Mouse (Mus musculus): Measurements from ENCODE around the gene Kif21a. TPM values are rescaled to one million over a fixed set of nuclear protein-coding genes. Genes with fewer than 3 reads are reported as not detected.

Kif21a gene
- total RNA-seq (2023) = under 1 TPM in 1 of 2 experiments, not detected in 1; 0.09 TPM

DNA sequence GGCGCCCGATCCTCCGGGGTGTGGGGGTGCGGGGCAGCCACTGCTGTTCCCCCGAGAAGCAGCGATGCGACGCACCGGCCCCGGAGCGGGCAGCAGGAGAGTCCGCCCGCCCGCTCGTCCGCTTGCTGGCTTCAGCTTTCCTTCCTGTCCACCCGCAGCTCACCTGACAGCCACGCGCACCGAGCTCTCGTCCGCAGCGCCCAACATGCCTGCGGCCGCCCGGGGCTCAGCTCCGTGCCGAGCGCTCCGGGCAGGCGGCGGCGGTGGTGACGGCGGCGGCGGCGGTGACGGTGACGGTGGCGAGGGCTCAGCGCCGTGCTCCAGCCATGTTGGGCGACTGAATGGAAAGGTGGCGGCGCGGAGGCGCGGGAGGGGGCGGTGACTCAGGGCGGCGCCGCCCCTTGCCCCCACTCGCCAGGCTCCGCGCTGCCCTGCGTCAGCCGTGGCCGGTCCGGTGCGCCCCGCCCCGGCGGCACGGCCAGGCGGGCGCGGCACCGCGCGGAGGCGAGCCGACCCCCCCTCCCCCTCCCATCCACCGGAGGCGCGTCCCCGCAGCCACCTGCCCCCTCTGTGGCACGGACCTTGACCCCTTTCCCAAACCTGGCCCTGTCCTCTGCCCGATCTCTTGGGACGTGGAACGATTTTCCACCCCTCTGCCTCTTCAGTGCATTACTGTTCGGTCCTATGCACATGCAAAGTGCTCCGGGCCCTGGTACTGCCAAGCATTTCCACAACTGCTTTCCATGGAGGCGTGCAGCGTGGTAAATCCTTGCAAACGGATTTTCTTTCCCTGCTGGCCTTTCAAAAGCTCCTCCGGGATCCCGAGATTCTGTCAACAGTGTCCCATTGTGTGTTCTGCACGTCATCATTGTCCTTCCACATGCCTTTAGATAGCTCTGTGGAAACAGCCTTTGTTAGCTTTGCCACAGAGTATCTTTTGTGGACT lies at the start of gene Kif21a:
TSS of gene Kif21a (minus strand) at position 453 of the 946 bp plus-strand sequence.

Other genes with a start within 250 kb of the Kif21a start
- gene Abcd2, start 141.9 kb upstream of the Kif21a start, total RNA-seq (2023) = 10 to 100 TPM; 53.0 to 64.4 TPM
- not detected for gene CN725425, start 149.5 kb upstream of the Kif21a start, total RNA-seq (2023)